17 mouse cellular contexts compared by ENCODE assay signal in genomic region chr6:95876320-95876719, GRCm38 (mm10).
"Had no signal": no experiment of that assay in that cellular context is flagged by ENCODE, and none has a peak within 500 bp of the region (broad histone marks: within the 10 kb centered on the region; RNA-seq: fewer than 3 reads in every experiment).

No protein-coding gene starts in this region.

- H3K4me2 ChIP-seq: liver, embryonic 13.5 days; liver, embryonic 15.5 days; lung, embryonic 15.5 days; neural tube, embryonic 12.5 days; stomach, embryonic 15.5 days had no signal

- H3K27me3 ChIP-seq: liver, embryonic 13.5 days; liver, embryonic 15.5 days; lung, embryonic 15.5 days; megakaryocyte, embryonic 14.5 days; neural tube, embryonic 12.5 days; stomach, embryonic 15.5 days had no signal

- ATAC-seq: liver, postnatal 0 days; lung, postnatal 0 days had no signal

- H3K9ac ChIP-seq: liver, embryonic 13.5 days; liver, embryonic 15.5 days; liver, postnatal 0 days; lung, embryonic 15.5 days; neural tube, embryonic 12.5 days; stomach, embryonic 15.5 days had no signal

- DNase-seq: liver, embryonic 13.5 days; liver, postnatal 0 days; lung, adult 2 months; lung, postnatal 14 days; lung, postnatal 36 days; right cerebral cortex, postnatal 14 days; thymus, adult 2 months; thymus, postnatal 25 days; thymus, postnatal 4 days had no signal

- H3K9me3 ChIP-seq: liver, embryonic 13.5 days; liver, embryonic 15.5 days; lung, embryonic 15.5 days; neural tube, embryonic 12.5 days; stomach, embryonic 15.5 days had no signal

- H3K36me3 ChIP-seq: liver, embryonic 13.5 days; liver, embryonic 15.5 days; lung, embryonic 15.5 days; neural tube, embryonic 12.5 days; stomach, embryonic 15.5 days had no signal

- H3K4me1 ChIP-seq: liver, embryonic 13.5 days; liver, embryonic 15.5 days; lung, embryonic 15.5 days; megakaryocyte, embryonic 14.5 days; neural tube, embryonic 12.5 days; stomach, embryonic 15.5 days had no signal

- H3K4me3 ChIP-seq: liver, embryonic 13.5 days; liver, embryonic 15.5 days; lung, embryonic 15.5 days; megakaryocyte, embryonic 14.5 days; neural tube, embryonic 12.5 days; stomach, embryonic 15.5 days had no signal

- H3K27ac ChIP-seq: liver, embryonic 13.5 days; liver, embryonic 15.5 days; lung, embryonic 15.5 days; macrophage; neural tube, embryonic 12.5 days; stomach, embryonic 15.5 days; stomach, postnatal 0 days had no signal
